In the genomic region with DNA sequence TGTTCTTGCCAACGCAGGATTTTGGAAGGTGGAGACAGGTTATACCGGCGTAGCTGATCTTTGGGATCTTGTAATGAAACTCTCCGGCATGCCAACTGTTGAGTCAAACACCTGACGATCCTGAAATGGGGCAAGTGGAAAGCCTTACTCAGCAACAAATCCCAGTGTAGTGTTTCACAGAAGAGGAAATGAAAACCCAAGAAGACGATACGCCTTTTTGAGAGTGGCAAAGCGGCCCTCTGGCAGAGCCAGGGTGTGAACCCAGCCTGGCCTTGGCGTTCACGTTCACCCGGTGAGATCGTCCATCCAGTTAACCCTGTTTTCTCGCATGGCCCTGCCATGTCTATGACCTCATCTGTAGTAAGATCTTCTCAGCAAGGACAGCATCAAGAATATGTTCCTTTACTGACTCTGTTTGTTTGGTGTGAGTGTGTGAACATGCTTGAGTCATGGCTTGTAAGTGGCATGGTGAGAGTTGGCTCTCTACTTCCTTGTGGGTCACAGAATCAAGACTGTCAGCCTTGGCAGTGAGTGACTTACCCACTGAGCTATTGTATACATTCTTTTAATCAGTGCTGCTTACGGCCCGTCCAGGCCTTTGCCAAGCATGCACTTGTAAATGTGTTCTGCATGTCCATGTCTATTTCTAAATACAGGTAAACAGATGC, we compare ENCODE assay signal across 16 mouse cellular contexts. TPM values are rescaled to one million over a fixed set of nuclear protein-coding genes. Genes with fewer than 3 reads are reported as not detected.
A peak's percentile ranks its signal among the peaks of the same experiment; 100 is the strongest.
DNase-seq lines count a peak whose midpoint lies in the region; ATAC-seq and TF ChIP-seq lines count a peak whose summit lies in the region.
"Had no signal": no experiment of that assay in that cellular context is flagged by ENCODE, and none has a peak within 500 bp of the region (broad histone marks: within the 10 kb centered on the region; RNA-seq: fewer than 3 reads in every experiment).

No protein-coding gene starts in this region.

- DNase-seq in heart, postnatal 10 days, result no peak
- DNase-seq in lung, postnatal 25 days (ENCODE audit: low spot score), result no peak
- DNase-seq in kidney, adult 11 months, result no peak
- DNase-seq: adrenal gland, postnatal 10 days; cerebellum, adult 9-11 months; kidney, postnatal 36 days; left cerebral cortex, postnatal 4 days; liver, embryonic 13.5 days had no signal

- H3K27me3 ChIP-seq in heart, embryonic 13.5 days (replicated peaks), result no peaks in the 10 kb centered on the region
- no peaks in the 10 kb centered on the region for H3K27me3 ChIP-seq in lung, embryonic 15.5 days
- H3K27me3 ChIP-seq in stomach, embryonic 15.5 days (replicated peaks), result no peaks in the 10 kb centered on the region
- H3K27me3 ChIP-seq: liver, embryonic 13.5 days; midbrain, embryonic 15.5 days; neural tube, embryonic 15.5 days had no signal

- WGBS in heart, embryonic 13.5 days, result 89% methylated on average over 15 of the region's 15 CpGs
- WGBS in lung, embryonic 15.5 days, result 81% methylated on average over 15 of the region's 15 CpGs
- 82% methylated on average over 15 of the region's 15 CpGs for WGBS in stomach, embryonic 15.5 days

- peaks cover 45% of the 10 kb centered on the region for H3K4me1 ChIP-seq in heart, embryonic 13.5 days
- 0 out of 2 replicates have a peak, but pooled peaks cover 5% of the 10 kb centered on the region for H3K4me1 ChIP-seq in lung, embryonic 15.5 days
- peaks cover 6% of the 10 kb centered on the region for H3K4me1 ChIP-seq in embryonic fibroblast, embryonic 13.5 days (ENCODE audit: control insufficient read depth, insufficient read depth, low read length)
- no peaks in the 10 kb centered on the region for H3K4me1 ChIP-seq in stomach, embryonic 15.5 days
- H3K4me1 ChIP-seq: midbrain, embryonic 15.5 days; neural tube, embryonic 15.5 days had no signal

- intact Hi-C loops in heart, postnatal 10 days (cut with DNase I), result no loop called here

- TF ChIP-seq CTCF in embryonic fibroblast, embryonic 13.5 days (IDR thresholded peaks at IDR 0.05; ENCODE audit: borderline replicate concordance, insufficient read depth, low read length), result no peak

- no peak overlapping the region for H3K4me3 ChIP-seq in heart, embryonic 13.5 days
- no peak overlapping the region for H3K4me3 ChIP-seq in lung, embryonic 15.5 days
- H3K4me3 ChIP-seq in embryonic fibroblast, embryonic 13.5 days (ENCODE audit: insufficient read depth, low read length), result no peak overlapping the region
- no peak overlapping the region for H3K4me3 ChIP-seq in stomach, embryonic 15.5 days (replicated peaks)
- H3K4me3 ChIP-seq: liver, embryonic 13.5 days; midbrain, embryonic 15.5 days; myocyte; neural tube, embryonic 15.5 days had no signal

- TF ChIP-seq POLR2A in embryonic fibroblast, embryonic 13.5 days (IDR thresholded peaks at IDR 0.05; ENCODE audit: low read depth, low read length), result no peak

- no peaks in the 10 kb centered on the region for H3K9me3 ChIP-seq in heart, embryonic 13.5 days
- H3K9me3 ChIP-seq in lung, embryonic 15.5 days, result no peaks in the 10 kb centered on the region
- no peaks in the 10 kb centered on the region for H3K9me3 ChIP-seq in stomach, embryonic 15.5 days
- H3K9me3 ChIP-seq: liver, embryonic 13.5 days; midbrain, embryonic 15.5 days; neural tube, embryonic 15.5 days had no signal

- H3K9ac ChIP-seq in heart, embryonic 13.5 days, result no peak overlapping the region
- no peak overlapping the region for H3K9ac ChIP-seq in lung, embryonic 15.5 days
- no peak overlapping the region for H3K9ac ChIP-seq in stomach, embryonic 15.5 days
- H3K9ac ChIP-seq: liver, embryonic 13.5 days; midbrain, embryonic 15.5 days; neural tube, embryonic 15.5 days had no signal

- 0 out of 2 replicates have a peak overlapping the region, but pooled peaks have one; percentile 43 for H3K4me2 ChIP-seq in heart, embryonic 13.5 days
- no peak overlapping the region for H3K4me2 ChIP-seq in lung, embryonic 15.5 days
- no peak overlapping the region for H3K4me2 ChIP-seq in stomach, embryonic 15.5 days
- H3K4me2 ChIP-seq: liver, embryonic 13.5 days; midbrain, embryonic 15.5 days; neural tube, embryonic 15.5 days had no signal

- H3K27ac ChIP-seq in heart, embryonic 13.5 days (replicated peaks), result peak overlapping the region; percentile 88
- H3K27ac ChIP-seq in lung, embryonic 15.5 days, result peak overlapping the region; percentile 32; the same call in 1 of the 2 replicates
- H3K27ac ChIP-seq in embryonic fibroblast, embryonic 13.5 days (ENCODE audit: insufficient read depth, low read length), result peak overlapping the region; percentile 8; the same call in 1 of the 2 replicates
- H3K27ac ChIP-seq in stomach, embryonic 15.5 days, result peak overlapping the region; percentile 38
- H3K27ac ChIP-seq: liver, embryonic 13.5 days; midbrain, embryonic 15.5 days; neural tube, embryonic 15.5 days had no signal

- no peaks in the 10 kb centered on the region for H3K36me3 ChIP-seq in heart, embryonic 13.5 days
- H3K36me3 ChIP-seq in lung, embryonic 15.5 days, result no peaks in the 10 kb centered on the region
- no peaks in the 10 kb centered on the region for H3K36me3 ChIP-seq in stomach, embryonic 15.5 days
- H3K36me3 ChIP-seq: liver, embryonic 13.5 days; midbrain, embryonic 15.5 days; neural tube, embryonic 15.5 days had no signal

- ATAC-seq in heart, embryonic 13.5 days (ENCODE audit: extremely low read depth, insufficient number of reproducible peaks, low FRiP score, low TSS enrichment), result no peak
- no peak for ATAC-seq in lung, embryonic 15.5 days (ENCODE audit: borderline replicate concordance, extremely low read depth, low FRiP score, low TSS enrichment)
- no peak for ATAC-seq in stomach, embryonic 15.5 days (ENCODE audit: insufficient read depth, low FRiP score, low read depth)
- ATAC-seq in activated CD4-positive, CD25-positive, alpha-beta regulatory T cell, adult 4 months, result no peak
- ATAC-seq: midbrain, embryonic 15.5 days had no signal

RNA-seq across cellular contexts. Expression of gene Clint1, which starts 20.2 kb away (rescaled TPM):
- 50.6 and 52.6 TPM in 2 replicates for polyA plus RNA-seq in heart, embryonic 13.5 days (2015; fragmentation: Nextera tagmentation; extraction: Ambion mirVana)
- 10 to 100 TPM; 44.6 to 45.7 TPM for total RNA-seq in heart, postnatal 10 days (2021)
- polyA plus RNA-seq in lung, embryonic 15.5 days (2015; fragmentation: Nextera tagmentation; extraction: Ambion mirVana), result 72.1 and 76.4 TPM in 2 replicates
- polyA plus RNA-seq in embryonic fibroblast, embryonic 13.5 days (2011; ENCODE audit: insufficient read length, low read depth, missing spikeins), result 106 and 109 TPM in 2 replicates
- 82.8 and 86.4 TPM in 2 replicates for polyA plus RNA-seq in stomach, embryonic 15.5 days (2015; fragmentation: Nextera tagmentation; extraction: Ambion mirVana)
- polyA plus RNA-seq in activated CD4-positive, CD25-positive, alpha-beta regulatory T cell, adult 4 months (2017; shearing (Covaris generic)), result 10 to 100 TPM; 45.4 to 47.0 TPM

Comparison
In these comparisons a context has a peak if more than half of its experiments do, and no peak if none do; other contexts are left out.
1. H3K27ac ChIP-seq: peak in every context shown above with its lines; median percentile 88 in heart, embryonic 13.5 days; 38 in stomach, embryonic 15.5 days; 32 in lung, embryonic 15.5 days; 8 in embryonic fibroblast, embryonic 13.5 days.